Mouse (Mus musculus): ENCODE measurements at regions not wholly inside any gene's neighbourhood (a gene's known extent, or its start where the extent isn't known, plus 50 kb on each side); places are given as distances from the start of the nearest gene placed in this dataset.

DNA sequence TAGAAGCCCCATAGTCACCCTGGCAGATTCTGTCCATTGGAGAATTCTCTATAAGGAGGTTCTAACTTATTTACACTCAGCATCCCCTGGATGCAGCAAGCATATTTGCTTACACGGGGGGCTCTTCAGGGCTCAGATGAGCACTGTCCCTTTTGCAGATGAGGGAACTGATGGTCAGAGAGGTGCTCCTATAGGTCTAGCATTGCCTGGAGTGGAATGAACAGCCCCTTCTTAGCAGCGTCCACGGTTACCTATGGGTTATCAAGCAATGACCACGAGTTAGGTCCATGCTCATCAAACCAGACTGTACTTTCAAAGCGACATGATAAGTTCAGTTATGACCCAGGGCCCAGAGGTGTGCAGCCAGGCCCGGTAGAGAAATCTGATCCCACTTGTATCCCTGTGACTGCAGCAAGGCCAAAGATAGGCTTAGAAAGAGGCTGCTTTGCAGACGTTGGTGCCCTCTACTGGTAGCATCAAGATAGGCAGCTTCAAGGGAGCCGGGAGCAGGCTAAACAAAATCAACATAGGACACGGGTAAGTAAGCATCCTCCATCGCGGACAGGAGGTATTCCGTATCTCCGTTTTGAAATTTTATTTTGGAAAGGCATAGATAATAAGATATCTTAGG, 290.8 kb downstream of the Drd1 start:
- H3K79me3 ChIP-seq (ENCODE audit: low read depth), result no peaks in the 10 kb centered on the region
- H3K79me2 ChIP-seq (ENCODE audit: control insufficient read depth, insufficient read depth), result no peaks in the 10 kb centered on the region
- H3ac ChIP-seq (ENCODE audit: control insufficient read depth, insufficient read length, low read depth), result no peak overlapping the region
- TF ChIP-seq CEBPB (IDR thresholded peaks at IDR 0.05; ENCODE audit: low read depth) (no peak), CTCF (IDR thresholded peaks at IDR 0.05; ENCODE audit: control insufficient read depth, insufficient read depth, insufficient read length) (peak; percentile 83)
- peaks cover 26% of the 10 kb centered on the region for H3K27me3 ChIP-seq (ENCODE audit: control insufficient read depth, insufficient read depth, insufficient read length)
- no peaks in the 10 kb centered on the region for H3K36me3 ChIP-seq (ENCODE audit: control insufficient read depth, insufficient read depth)
- H3K4me3 ChIP-seq (ENCODE audit: insufficient read depth, poor library complexity, severe bottlenecking), result no peak overlapping the region

DNA sequence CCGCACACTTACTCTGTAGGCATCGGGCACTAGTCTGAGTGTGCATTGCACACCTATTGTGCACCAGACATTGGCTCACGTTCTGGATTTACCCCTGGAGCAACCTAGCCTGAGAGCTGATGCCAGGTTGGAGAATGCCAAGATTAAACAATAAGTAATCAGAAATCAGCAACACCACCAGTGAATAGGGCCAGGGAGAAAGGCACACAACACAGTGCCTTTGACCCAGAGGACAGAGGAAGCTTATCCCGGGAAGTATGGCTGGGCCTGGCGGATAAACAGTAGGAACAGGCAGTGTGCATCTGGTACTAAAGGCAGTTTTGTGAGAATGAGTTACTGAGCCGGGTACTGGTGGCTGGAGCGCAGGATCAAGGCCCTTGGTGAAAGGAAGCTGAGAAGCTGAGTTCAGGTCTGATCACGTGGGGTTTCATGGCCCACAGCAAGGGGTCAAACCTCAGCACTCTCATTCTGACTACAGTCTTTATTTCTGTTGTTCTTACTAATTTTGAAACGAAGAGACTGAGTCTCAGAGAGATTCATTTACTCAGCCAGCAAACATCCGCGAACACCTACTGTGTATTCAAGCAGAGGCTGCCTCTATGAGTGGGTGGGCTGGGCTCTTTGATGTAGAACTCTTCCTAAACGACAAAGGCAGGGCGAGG, 284.8 kb upstream of the Msx2 start:
- no peaks in the 10 kb centered on the region for H3K79me3 ChIP-seq (ENCODE audit: low read depth)
- no peak for TF ChIP-seq CTCF (IDR thresholded peaks at IDR 0.05; ENCODE audit: control insufficient read depth, insufficient read depth, insufficient read length)
- no peak for TF ChIP-seq MYOD1 (IDR thresholded peaks at IDR 0.05; ENCODE audit: control insufficient read depth, insufficient read length, low read depth)
- no peak for TF ChIP-seq FOSL1 (IDR thresholded peaks at IDR 0.05; ENCODE audit: insufficient read depth, low read length, poor library complexity, severe bottlenecking)
- no peak for TF ChIP-seq CEBPB (IDR thresholded peaks at IDR 0.05; ENCODE audit: low read depth)
- no peak for TF ChIP-seq MAX (IDR thresholded peaks at IDR 0.05)
- no peak for TF ChIP-seq MYOG (IDR thresholded peaks at IDR 0.05; ENCODE audit: control insufficient read depth, extremely low read depth, insufficient read length)
- no peak for TF ChIP-seq USF1 (IDR thresholded peaks at IDR 0.05; ENCODE audit: low read depth)
- no peaks in the 10 kb centered on the region for H3K79me2 ChIP-seq (ENCODE audit: control insufficient read depth, insufficient read depth)
- H3ac ChIP-seq (ENCODE audit: control insufficient read depth, insufficient read length, low read depth), result no peak overlapping the region
- H3K27me3 ChIP-seq (ENCODE audit: control insufficient read depth, insufficient read depth, insufficient read length), result peaks cover 4% of the 10 kb centered on the region
- H3K4me3 ChIP-seq (ENCODE audit: insufficient read depth, poor library complexity, severe bottlenecking), result no peak overlapping the region
- H3K36me3 ChIP-seq (ENCODE audit: control insufficient read depth, insufficient read depth), result no peaks in the 10 kb centered on the region

- peaks cover 9% of the 10 kb centered on the region for H3K27me3 ChIP-seq (ENCODE audit: control insufficient read depth, insufficient read depth, insufficient read length)
- no peaks in the 10 kb centered on the region for H3K79me3 ChIP-seq (ENCODE audit: low read depth)
- no peak overlapping the region for H3K4me3 ChIP-seq (ENCODE audit: insufficient read depth, poor library complexity, severe bottlenecking)
- no peaks in the 10 kb centered on the region for H3K79me2 ChIP-seq (ENCODE audit: control insufficient read depth, insufficient read depth)
- H3K36me3 ChIP-seq (ENCODE audit: control insufficient read depth, insufficient read depth), result no peaks in the 10 kb centered on the region
- H3ac ChIP-seq (ENCODE audit: control insufficient read depth, insufficient read length, low read depth), result no peak overlapping the region
- no peak for TF ChIP-seq MYOG (IDR thresholded peaks at IDR 0.05; ENCODE audit: control insufficient read depth, extremely low read depth, insufficient read length)
- no peak for TF ChIP-seq USF1 (IDR thresholded peaks at IDR 0.05; ENCODE audit: low read depth)
- TF ChIP-seq MYOD1 (IDR thresholded peaks at IDR 0.05; ENCODE audit: control insufficient read depth, insufficient read length, low read depth), result no peak
- no peak for TF ChIP-seq MAX (IDR thresholded peaks at IDR 0.05)
- no peak for TF ChIP-seq CTCF (IDR thresholded peaks at IDR 0.05; ENCODE audit: control insufficient read depth, insufficient read depth, insufficient read length)
These were observed 284.2 kb upstream of the Msx2 start for GRCm38 (mm10) chr13:53756970-53757530.

DNA sequence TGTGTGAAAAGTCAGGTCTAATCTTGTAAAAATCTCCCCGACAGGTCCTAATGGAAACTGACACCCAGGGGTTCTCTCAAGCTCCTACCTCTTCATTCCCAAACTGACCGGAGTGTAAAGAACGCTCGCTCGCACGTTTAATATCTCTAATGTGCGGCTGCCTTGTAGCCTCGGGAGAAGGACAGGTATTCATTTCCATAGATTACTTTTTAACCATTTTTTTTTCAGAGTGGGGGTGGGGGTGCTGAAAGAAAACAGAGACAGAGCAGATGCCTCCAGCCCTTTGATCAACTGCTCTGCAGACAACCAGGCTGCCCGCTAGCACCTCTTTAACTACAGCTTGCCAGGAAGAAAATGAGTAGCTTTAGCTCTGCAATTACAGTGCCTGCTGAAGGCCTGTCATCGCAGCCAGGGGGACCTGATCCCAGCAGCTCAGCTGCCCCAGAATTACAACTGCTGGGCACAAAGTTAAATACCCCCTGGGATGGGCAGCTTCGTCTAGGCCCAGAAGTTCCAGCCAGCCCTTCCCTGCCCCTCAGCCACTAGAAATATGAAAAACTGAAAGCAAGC, 282.3 kb upstream of the Msx2 start:
- no peaks in the 10 kb centered on the region for H3K79me2 ChIP-seq (ENCODE audit: control insufficient read depth, insufficient read depth)
- TF ChIP-seq CTCF (IDR thresholded peaks at IDR 0.05; ENCODE audit: control insufficient read depth, insufficient read depth, insufficient read length) (no peak), MYOD1 (IDR thresholded peaks at IDR 0.05; ENCODE audit: control insufficient read depth, insufficient read length, low read depth) (no peak), FOSL1 (IDR thresholded peaks at IDR 0.05; ENCODE audit: insufficient read depth, low read length, poor library complexity, severe bottlenecking) (no peak), USF1 (IDR thresholded peaks at IDR 0.05; ENCODE audit: low read depth) (no peak), CEBPB (IDR thresholded peaks at IDR 0.05; ENCODE audit: low read depth) (no peak), MAX (IDR thresholded peaks at IDR 0.05) (no peak), MYOG (IDR thresholded peaks at IDR 0.05; ENCODE audit: control insufficient read depth, extremely low read depth, insufficient read length) (no peak)
- no peak overlapping the region for H3K4me3 ChIP-seq (ENCODE audit: insufficient read depth, poor library complexity, severe bottlenecking)
- no peak overlapping the region for H3ac ChIP-seq (ENCODE audit: control insufficient read depth, insufficient read length, low read depth)
- H3K79me3 ChIP-seq (ENCODE audit: low read depth), result no peaks in the 10 kb centered on the region
- H3K27me3 ChIP-seq (ENCODE audit: control insufficient read depth, insufficient read depth, insufficient read length), result peaks cover 12% of the 10 kb centered on the region
- no peaks in the 10 kb centered on the region for H3K36me3 ChIP-seq (ENCODE audit: control insufficient read depth, insufficient read depth)

DNA sequence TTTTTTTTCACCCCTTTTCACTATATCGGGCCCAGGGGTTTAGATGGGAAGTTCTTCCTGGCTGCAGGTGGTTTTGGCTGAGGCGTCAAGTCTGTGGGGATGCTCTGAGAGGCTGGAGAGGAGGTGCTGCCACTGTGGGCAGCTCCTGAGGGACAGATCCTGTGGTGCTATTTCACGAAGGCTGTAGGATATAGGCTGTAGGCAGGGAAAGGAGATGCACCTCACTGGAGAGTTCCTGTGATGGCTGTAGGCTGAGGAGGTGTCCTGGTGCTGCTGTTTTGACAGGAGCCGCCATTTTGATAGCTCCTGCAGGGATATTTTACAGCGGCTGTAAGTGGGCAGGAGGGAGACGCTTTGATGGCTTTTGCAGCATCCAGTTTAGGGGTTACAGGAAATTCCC, 280.2 kb upstream of the Msx2 start:
- TF ChIP-seq MYOD1 (IDR thresholded peaks at IDR 0.05; ENCODE audit: control insufficient read depth, insufficient read length, low read depth), result no peak
- TF ChIP-seq CEBPB (IDR thresholded peaks at IDR 0.05; ENCODE audit: low read depth), result no peak
- TF ChIP-seq FOSL1 (IDR thresholded peaks at IDR 0.05; ENCODE audit: insufficient read depth, low read length, poor library complexity, severe bottlenecking), result no peak
- TF ChIP-seq CTCF (IDR thresholded peaks at IDR 0.05; ENCODE audit: control insufficient read depth, insufficient read depth, insufficient read length), result no peak
- no peak for TF ChIP-seq MAX (IDR thresholded peaks at IDR 0.05)
- H3K79me3 ChIP-seq (ENCODE audit: low read depth), result no peaks in the 10 kb centered on the region
- H3K79me2 ChIP-seq (ENCODE audit: control insufficient read depth, insufficient read depth), result no peaks in the 10 kb centered on the region
- no peak overlapping the region for H3K4me3 ChIP-seq (ENCODE audit: insufficient read depth, poor library complexity, severe bottlenecking)
- no peak overlapping the region for H3ac ChIP-seq (ENCODE audit: control insufficient read depth, insufficient read length, low read depth)
- peaks cover 12% of the 10 kb centered on the region for H3K27me3 ChIP-seq (ENCODE audit: control insufficient read depth, insufficient read depth, insufficient read length)
- no peaks in the 10 kb centered on the region for H3K36me3 ChIP-seq (ENCODE audit: control insufficient read depth, insufficient read depth)

All from C2C12 (cell line).